Mouse (Mus musculus) thymus, postnatal 4 days (tissue): ENCODE data around the gene Sema3a.
"Not testable (repeated sequence)": the region's sequence is repeated elsewhere in the genome, so short reads cannot be mapped to it uniquely, and the experiment has no call there.

Experiments used
- DNase-seq: peaks from one replicate; pipeline ENCODE4 v3.0.0; 2021

The Sema3a gene

DNA sequence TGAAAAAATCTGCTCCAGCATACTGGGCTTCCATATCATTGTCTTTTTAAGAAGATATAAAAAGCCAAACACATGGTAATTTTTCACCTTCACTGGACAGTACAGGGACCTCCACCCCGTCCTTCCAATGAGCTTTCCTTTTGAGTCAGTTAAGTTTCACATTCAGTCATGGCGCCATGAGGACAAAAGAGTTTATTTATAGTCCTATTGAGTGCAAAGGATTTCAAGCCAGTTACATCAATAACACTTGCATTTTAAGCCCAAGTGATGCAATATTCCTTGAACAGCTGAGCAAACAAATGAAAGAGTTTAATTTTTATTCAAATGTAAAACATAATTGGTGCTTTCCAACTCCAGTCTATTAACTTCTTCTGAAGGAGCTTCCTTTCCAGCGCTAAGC, 448.7 kb downstream of the Sema3a start:
- no peak for DNase-seq

DNA sequence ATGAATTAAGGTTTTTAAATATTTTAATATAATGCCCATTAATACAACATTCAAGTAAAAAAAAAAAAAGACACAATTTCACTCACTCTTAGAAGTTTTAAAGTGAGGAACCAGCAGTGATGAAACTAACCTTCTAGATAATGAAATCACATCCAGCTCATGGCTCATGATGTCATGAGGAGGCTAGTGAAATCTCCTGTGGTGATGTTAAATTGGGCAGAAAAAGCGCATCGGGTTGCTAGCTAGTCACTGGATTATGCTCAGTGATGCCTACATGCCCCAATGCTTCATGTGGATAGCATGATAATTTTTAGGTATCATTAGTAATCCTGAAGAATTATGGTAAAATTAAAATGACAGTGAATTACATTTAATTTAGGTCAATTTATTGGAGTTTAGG, 453.9 kb downstream of the Sema3a start:
- DNase-seq, result no peak

DNA sequence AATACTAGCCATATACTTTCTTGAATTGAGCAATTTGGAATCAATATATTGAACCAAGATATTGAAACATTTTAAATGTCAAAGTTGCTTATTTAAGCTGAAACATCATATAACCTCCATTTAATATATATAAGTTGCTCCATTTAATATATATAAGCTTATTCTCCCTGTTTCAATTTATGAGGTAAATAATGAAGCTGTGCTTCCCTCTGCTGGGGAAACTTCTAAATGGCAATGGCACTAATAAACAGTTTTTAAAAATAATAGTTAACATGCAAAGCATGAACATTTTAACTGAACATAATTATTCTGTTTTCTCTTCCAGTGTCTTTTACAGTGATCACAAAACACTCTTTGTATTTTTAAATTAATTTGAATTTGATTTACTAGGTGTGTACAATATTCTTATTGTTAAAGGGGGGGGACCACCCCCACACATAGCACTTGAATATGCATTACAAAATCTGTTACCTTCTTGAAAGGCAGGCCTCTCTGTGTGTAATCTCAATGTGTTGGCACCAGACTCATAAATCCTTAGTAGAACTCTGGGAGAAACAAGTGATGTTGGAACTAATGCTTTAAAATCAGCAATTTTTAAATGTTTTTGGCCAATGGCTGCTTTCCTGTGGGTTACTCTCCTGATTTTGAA, 460.5 kb downstream of the Sema3a start:
- DNase-seq, result no peak

DNA sequence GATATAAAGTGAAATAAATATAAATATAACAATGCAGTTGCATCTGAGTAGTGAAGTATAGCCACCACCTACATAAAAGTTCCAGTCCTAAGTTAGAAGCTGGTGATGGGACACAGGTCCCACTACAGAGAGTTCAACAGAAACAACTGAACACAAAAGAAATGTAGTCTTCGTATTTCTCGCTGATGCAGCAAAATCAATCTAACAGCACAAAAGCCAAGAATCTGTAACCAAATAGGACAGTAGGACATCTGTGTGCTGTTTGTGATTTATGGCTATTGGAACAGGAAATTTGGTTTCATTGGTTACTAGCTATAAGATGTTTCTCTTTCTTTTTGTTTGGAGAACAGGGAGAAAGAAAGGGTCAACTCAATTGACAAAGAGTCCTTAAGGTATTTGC, 469.2 kb downstream of the Sema3a start:
- DNase-seq, result no peak

DNA sequence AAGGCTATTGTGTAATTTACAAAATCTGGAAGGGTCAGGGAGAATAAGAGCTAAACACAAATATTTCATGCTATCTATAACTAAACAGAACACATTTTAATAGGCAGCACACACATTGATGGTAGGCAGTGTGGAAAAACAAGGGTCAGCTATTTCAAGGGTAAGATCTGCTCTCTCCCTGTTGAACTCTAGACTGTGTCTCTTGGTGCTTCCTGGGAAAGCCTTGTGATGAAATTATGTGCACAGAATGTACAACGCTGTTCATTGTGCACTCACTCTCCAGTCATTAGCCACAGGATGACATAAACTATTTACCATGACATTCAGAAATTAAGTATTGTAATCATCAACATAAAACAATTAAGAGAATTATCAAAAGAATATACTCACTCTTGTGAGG, 486.4 kb downstream of the Sema3a start:
- DNase-seq, result no peak

DNA sequence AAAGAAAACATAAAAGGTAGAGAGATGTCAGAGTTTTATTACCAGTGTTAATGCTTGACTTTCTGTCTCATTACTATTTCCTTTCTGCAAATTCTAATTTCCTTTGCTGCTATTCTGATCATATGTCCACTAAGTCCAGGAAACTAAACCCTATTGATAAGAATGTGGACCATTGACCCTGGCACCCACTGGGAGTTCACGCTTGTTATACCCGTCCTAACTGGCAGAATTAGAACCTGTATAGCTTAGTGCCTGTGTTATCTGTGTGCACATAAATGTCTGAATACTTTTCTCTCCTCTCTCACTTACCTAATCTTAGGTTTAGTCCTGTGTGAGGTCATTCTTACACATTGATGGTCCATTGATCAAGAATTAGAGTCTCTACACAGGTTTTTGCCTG, 486.9 kb downstream of the Sema3a start:
- no peak for DNase-seq

DNA sequence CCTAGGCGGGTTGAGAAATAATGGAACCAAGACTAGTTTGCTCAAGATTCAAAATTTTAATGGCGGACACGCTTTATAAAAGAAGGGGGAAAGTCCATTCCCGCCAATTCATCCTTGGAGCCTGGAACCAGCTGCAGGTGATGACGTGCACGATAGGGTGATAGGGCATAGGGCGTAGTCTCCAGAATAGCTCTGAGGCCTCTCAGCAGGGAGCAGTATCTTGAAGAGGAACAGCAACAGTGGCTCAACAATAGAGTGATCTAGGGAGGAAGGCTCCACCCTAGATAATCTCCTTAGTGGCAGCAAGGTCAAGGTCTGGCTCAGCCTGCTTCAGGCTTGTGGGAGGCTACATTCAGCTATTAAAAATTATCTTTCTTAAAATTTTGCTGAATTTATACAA, 489.4 kb downstream of the Sema3a start:
- not testable (repeated sequence) for DNase-seq

DNA sequence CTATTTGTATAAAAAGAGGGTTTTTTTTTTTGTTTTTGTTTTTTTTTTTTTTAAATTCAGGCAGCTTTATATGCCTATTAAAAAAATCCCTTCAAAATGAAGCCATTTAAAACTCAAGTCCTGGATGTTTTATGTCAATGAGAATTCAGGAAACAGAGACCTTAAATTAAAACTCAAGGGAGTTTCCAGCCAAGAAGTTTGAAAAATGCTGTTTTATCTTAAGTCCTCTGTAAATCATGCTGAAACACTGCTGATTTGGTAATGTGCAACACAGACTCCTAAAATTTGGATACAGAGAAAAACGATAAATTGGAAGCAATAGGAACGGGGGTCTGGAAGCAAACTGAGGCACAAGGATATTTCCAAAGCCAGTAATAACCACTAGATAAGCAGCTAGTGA, 490.7 kb downstream of the Sema3a start:
- no peak for DNase-seq

DNA sequence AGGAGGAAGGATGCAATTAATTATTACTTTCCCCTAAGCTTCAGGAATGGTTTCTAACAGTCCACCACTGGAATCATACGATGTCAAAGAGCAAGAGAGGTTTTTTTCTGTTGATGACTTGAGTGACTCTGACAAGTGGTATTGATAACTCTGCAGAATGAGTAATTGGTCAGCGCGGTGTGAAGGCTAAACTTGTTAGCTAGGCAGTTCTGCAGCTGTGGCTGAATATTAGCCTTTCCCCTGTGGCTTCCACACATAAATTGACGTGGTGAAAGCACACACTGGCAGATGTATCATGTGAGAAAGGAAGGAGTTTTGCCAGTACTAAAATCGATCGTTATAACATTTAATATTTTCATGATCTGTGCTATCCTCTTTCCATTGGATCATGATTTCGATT, 497.4 kb downstream of the Sema3a start:
- no peak for DNase-seq

DNA sequence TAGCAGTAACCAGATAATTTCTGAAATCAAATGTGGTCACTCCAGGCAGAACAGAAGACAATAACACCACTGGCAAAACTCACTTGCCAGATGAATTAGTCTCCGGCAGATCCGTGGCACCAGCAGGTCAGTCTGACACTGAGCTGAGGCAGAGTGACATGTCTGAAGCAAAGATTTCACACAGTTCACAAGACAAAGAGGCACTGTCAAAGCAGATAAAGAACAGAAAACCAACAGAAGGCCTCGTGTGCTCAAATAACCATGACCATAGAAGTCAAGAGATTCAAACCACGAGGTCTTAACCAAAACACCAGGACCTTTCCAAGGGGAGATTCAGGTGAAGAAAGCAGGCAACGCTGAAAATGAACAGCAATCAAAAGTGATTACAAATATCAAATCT, 499.5 kb downstream of the Sema3a start:
- DNase-seq, result no peak

DNA sequence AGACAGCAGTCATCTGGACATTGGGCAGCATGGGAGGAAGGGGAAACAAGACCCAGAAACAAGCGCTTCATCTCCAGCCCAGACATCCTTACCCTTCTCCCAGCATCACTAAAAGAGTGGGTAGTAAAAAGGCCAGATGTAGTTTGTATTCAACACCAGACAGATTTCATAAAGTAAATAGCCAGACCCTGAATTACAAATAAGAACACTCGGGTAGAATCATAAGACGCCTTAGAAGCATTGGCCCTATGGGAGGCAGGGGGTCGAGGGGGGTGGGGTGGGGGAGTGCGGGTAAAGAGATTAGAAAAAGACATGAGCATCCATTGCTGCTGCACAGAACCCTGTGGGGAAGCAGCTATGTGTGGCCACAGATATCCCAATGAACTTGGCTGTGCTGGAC, 500.9 kb downstream of the Sema3a start:
- DNase-seq, result no peak

DNA sequence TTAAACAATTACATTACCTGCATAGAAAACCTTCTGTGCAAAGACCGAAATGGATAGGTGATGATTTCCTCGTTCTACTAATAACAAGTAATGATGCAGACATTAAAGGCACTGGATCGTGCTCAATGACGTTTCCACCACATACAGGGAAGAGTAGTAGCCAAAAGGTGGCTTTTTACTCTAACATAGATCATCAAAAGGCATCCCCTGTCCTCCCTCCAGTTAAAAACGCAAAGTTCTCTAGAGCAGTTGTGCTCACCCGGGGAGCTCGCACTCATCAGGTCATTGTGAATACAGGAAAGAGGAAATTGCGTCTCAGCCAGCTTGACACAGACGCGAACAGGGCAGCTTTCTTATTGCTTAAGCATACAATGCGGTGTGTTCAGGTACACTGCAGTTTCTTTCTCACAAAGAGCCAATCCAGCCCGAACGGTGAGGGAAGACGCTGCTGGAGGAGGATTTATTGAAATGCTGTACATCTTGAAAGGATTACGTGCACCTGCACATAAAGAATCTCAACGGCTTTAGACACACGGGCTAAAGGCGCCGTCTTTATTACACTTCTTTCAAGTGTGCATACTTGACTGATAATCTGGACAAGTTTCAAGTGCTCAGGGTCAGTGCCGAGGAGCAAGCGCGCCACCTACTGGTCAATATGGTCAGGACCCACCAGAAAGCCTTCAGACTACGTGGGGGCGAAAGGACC, 503.5 kb downstream of the Sema3a start:
- peak; percentile 79 for DNase-seq

DNA sequence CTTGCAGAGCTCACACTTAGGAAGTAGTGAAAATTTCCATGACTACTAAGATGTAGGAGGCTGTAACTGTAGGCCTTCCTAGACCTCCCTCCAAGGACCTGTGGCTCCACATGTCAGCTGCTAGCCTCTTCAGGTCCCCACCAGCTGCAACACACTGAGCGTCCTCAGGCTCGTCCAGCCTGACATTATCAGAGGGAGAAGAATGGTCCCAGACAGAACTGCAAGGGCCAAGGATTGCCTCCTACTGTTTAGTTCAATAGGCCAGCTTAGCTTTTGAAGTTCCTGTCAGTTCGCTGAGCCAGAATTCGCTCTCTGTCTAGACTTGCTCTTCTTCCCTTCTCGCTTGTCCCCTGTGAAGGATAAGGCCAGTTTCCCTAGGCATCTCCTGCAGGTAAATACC, 504.7 kb downstream of the Sema3a start:
- no peak for DNase-seq

DNA sequence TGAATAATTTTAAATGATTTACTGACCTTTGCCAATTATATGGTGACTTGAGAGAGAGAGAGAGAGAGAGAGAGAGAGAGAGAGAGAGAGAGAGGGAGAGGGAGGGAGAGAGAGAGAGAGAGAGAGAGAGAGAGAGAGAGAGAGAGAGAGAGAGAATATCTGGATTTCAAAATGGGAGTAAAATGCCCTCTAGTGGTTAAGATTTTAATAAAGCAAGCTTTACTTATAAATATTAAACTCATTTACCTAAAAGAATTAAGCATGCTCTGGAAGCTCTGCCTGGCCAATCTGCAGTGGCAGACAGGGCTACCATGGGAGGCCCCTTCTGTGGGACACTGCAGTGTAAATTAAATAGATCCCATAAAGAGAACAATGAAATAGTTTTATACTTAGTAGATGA, 505.5 kb downstream of the Sema3a start:
- DNase-seq, result no peak

DNA sequence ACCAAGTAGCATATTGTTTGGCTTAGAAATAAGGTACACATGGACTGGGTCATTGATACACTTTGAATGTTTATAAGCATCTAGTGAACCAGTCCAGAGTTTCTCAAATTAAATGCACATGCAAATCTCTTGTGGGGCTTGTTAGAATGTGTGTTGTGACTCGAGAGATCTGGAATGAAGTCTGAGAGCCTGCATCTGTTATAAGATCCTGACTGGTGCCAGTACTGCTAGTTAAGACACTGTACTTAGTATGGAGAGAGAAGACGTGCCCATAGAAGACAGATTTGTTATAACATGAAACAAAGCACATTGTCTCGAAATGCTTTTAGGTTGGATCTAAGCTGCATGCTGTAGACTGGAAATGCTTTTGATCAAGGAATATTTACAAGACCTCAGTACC, 511.0 kb downstream of the Sema3a start:
- DNase-seq, result no peak
